In genomic region chr4:70334995-70335394, GRCm38 (mm10) we compare ENCODE assay signal across 19 mouse cellular contexts.
DNase-seq lines count a peak whose midpoint lies in the region; ATAC-seq and TF ChIP-seq lines count a peak whose summit lies in the region.
"Had no signal": no experiment of that assay in that cellular context is flagged by ENCODE, and none has a peak within 500 bp of the region (broad histone marks: within the 10 kb centered on the region; RNA-seq: fewer than 3 reads in every experiment).

No protein-coding gene starts in this region.

- TF ChIP-seq EP300 in heart, postnatal 0 days (IDR thresholded peaks at IDR 0.05; ENCODE audit: low read depth) = no peak

- no peak overlapping the region for H3K27ac ChIP-seq in heart, postnatal 0 days (ENCODE audit: low read depth)
- peak overlapping the region; percentile 59; the same call in 1 of the 2 replicates for H3K27ac ChIP-seq in layer of hippocampus, adult 2 months
- H3K27ac ChIP-seq in thymus, adult 2 months (ENCODE audit: control insufficient read depth, insufficient read depth, low read length) = no peak overlapping the region
- H3K27ac ChIP-seq: embryonic facial prominence, embryonic 10.5 days had no signal

- POLR2A ChIA-PET in Patski (lab: Charles Lee) = no interaction called here

- H3K4me1 ChIP-seq in heart, postnatal 0 days (ENCODE audit: control insufficient read depth, insufficient read depth) = no peaks in the 10 kb centered on the region
- H3K4me1 ChIP-seq in thymus, adult 2 months (replicated peaks; ENCODE audit: control insufficient read depth, insufficient read depth, low read length) = peaks cover 14% of the 10 kb centered on the region
- H3K4me1 ChIP-seq: embryonic facial prominence, embryonic 10.5 days; megakaryocyte, embryonic 14.5 days had no signal

- TF ChIP-seq CTCF in heart, postnatal 0 days (IDR thresholded peaks at IDR 0.05; ENCODE audit: low read depth) = no peak
- no peak for TF ChIP-seq CTCF in layer of hippocampus, adult 2 months (conservative IDR thresholded peaks at IDR 0.05)
- TF ChIP-seq CTCF in Patski (IDR thresholded peaks at IDR 0.05) = peak; percentile 44
- TF ChIP-seq CTCF in thymus, adult 2 months (IDR thresholded peaks at IDR 0.05; ENCODE audit: borderline replicate concordance, control insufficient read depth, extremely low read depth, insufficient read depth, low read length, poor library complexity) = no peak

- CTCF ChIA-PET in Patski (lab: Charles Lee) = interaction anchor here (0.7 to 3.9 kb wide), 6 partner anchors 11 to 102 kb away, joined by 3 to 18 read pairs (median 6); no protein-coding TSS in a partner anchor

- in situ Hi-C loops in Patski (cut with MboI; ENCODE audit: low pct_unique_long_range_greater_than_20kb) = no loop called here

- H3K4me2 ChIP-seq in heart, postnatal 0 days (ENCODE audit: low read depth, low read length) = no peak overlapping the region

- H3K36me3 ChIP-seq in heart, postnatal 0 days (replicated peaks; ENCODE audit: control insufficient read depth, insufficient read depth, low read length) = no peaks in the 10 kb centered on the region; the same call in 1 of the 2 replicates
- H3K36me3 ChIP-seq in thymus, adult 2 months (ENCODE audit: control insufficient read depth, insufficient read depth, low read length) = 0 out of 2 replicates have a peak, but pooled peaks cover 4% of the 10 kb centered on the region

- H3K27me3 ChIP-seq in heart, postnatal 0 days (ENCODE audit: control insufficient read depth, insufficient read depth, low read length) = no peaks in the 10 kb centered on the region
- H3K27me3 ChIP-seq in Patski = no peaks in the 10 kb centered on the region
- no peaks in the 10 kb centered on the region for H3K27me3 ChIP-seq in thymus, adult 2 months (ENCODE audit: control insufficient read depth, insufficient read depth, low read length)
- H3K27me3 ChIP-seq: megakaryocyte, embryonic 14.5 days had no signal

- no peak overlapping the region for H3K9ac ChIP-seq in heart, postnatal 0 days (replicated peaks; ENCODE audit: low read depth, low read length)

- peak; percentile 35 for DNase-seq in heart, postnatal 0 days (ENCODE audit: low spot score)
- no peak for DNase-seq in heart, adult 8-10 months (ENCODE audit: low spot score)
- no peak for DNase-seq in layer of hippocampus, adult 2 months (ENCODE audit: low spot score in 2 of 2)
- DNase-seq in layer of hippocampus, postnatal 36 days = no peak
- peak; percentile 12 for DNase-seq in ES-CJ7 (ENCODE audit: low read depth, low spot score)
- no peak for DNase-seq in Patski (ENCODE audit: low read depth, low spot score)
- no peak for DNase-seq in thymus, adult 2 months
- DNase-seq: adrenal gland, adult 2 months; cerebellum, adult 11 months; cerebellum, postnatal 25 days; heart, postnatal 36 days; thymus, postnatal 4 days had no signal

- TF ChIP-seq POLR2A in thymus, adult 2 months (IDR thresholded peaks at IDR 0.05; ENCODE audit: control insufficient read depth, extremely low read depth, insufficient read depth, low read length, poor library complexity) = no peak

- WGBS in heart, postnatal 0 days = 48% methylated on average over 4 of the region's 4 CpGs
- WGBS in thymus, adult 2 months = 95% methylated on average over 4 of the region's 4 CpGs

- H3K9me3 ChIP-seq in heart, postnatal 0 days (replicated peaks; ENCODE audit: control insufficient read depth, low read length) = no peaks in the 10 kb centered on the region
- H3K9me3 ChIP-seq: embryonic facial prominence, embryonic 10.5 days; G1E; megakaryocyte, embryonic 14.5 days had no signal

- ATAC-seq in heart, postnatal 0 days (ENCODE audit: insufficient read depth, low read depth) = peak; percentile 55
- no peak for ATAC-seq in Patski
- ATAC-seq: forebrain, embryonic 14.5 days; intestine, postnatal 0 days; lung, postnatal 0 days had no signal

- no peak overlapping the region for H3K4me3 ChIP-seq in heart, postnatal 0 days (ENCODE audit: low read depth, low read length)
- H3K4me3 ChIP-seq in layer of hippocampus, adult 2 months = no peak overlapping the region
- H3K4me3 ChIP-seq in thymus, adult 2 months (ENCODE audit: control insufficient read depth, insufficient read depth, low read length) = no peak overlapping the region
- H3K4me3 ChIP-seq: embryonic facial prominence, embryonic 10.5 days; megakaryocyte, embryonic 14.5 days; myocyte had no signal

Comparison
In these comparisons a context has a peak if more than half of its experiments do, and no peak if none do; other contexts are left out.
1. DNase-seq: peak in heart, postnatal 0 days (single experiment) and ES-CJ7 (single experiment); none in heart, adult 8-10 months (single experiment), layer of hippocampus, adult 2 months (0 of 2), layer of hippocampus, postnatal 36 days (0 of 2), Patski (single experiment) and thymus, adult 2 months (single experiment).